Mouse (Mus musculus): ENCODE results near the gene Atp6v0d1. TPM values are rescaled to one million over a fixed set of nuclear protein-coding genes. Genes with fewer than 3 reads are reported as not detected.

Gene Atp6v0d1
- polyA plus RNA-seq (2015; fragmentation: Nextera tagmentation; extraction: Ambion mirVana), result 250 and 273 TPM in 2 replicates

GRCm38 (mm10) chr8:105565952-105566702 lies at the start of gene Atp6v0d1:
Gene Atp6v0d1 (minus strand): TSS chr8:105566047.
- Histone ChIP-seq H3K36me3 (ENCODE audit: control insufficient read depth, insufficient read depth, low read length) (no peaks in the 10 kb centered on the region), H3K27ac (ENCODE audit: low read depth, low read length) (peak within 1 kb of the TSS; percentile 82), H3K27me3 (replicated peaks; ENCODE audit: control insufficient read depth, insufficient read depth, low read length) (no peaks in the 10 kb centered on the region), H3K4me3 (ENCODE audit: low read length) (peak within 1 kb of the TSS; percentile 73), H3K4me1 (ENCODE audit: control insufficient read depth, insufficient read depth, low read depth, low read length) (peaks cover 29% of the 10 kb centered on the region), H3K9me3 (ENCODE audit: control insufficient read depth, low read length) (no peaks in the 10 kb centered on the region), H3K9ac (ENCODE audit: low read depth, low read length) (peak within 1 kb of the TSS; percentile 85), H3K4me2 (ENCODE audit: low read length) (peak within 1 kb of the TSS; percentile 90)
- peak; percentile 98 for ATAC-seq
- WGBS, result 4% methylated on average over 43 of the region's 53 CpGs

DNA sequence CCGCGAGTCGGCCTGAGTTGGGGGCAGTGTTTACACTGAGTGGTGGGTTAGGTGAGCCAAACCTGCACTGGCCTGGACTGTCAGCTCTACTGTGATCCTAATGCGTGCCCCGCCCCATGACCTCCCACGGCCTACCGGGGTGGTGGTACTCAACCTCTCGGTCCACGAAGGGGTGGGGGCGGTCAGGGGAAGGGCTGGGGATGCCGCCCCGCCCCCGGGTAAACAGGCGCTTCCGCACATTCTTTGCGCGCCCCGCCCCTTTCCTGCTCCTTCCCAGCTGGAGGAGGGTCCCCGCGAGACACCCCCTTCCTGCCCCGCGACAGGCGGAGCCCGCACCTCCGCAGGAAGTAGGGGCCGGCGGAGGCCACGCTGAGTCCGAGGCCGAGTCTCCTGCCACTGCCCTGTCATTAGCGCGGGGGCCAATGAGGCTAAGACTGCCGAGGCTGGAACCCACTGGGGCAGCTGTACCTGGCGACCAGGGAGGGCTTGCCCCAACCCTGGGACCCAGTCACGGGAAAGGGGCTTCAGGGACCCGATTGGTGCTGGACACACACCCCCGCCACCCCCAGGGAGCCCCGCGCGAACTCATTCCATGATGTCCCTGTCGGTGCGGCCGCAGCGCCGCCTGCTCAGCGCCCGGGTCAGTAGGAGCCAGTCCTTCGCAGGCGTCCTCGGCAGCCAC lies 48.1 kb upstream of the Atp6v0d1 start:
- Histone ChIP-seq H3K27me3 (replicated peaks; ENCODE audit: control insufficient read depth, insufficient read depth, low read length) (peaks cover 2% of the 10 kb centered on the region; the same call in 1 of the 2 replicates), H3K27ac (ENCODE audit: low read depth, low read length) (no peak overlapping the region), H3K4me2 (ENCODE audit: low read length) (peak overlapping the region; percentile 84), H3K4me3 (ENCODE audit: low read length) (peak overlapping the region; percentile 39), H3K4me1 (ENCODE audit: control insufficient read depth, insufficient read depth, low read depth, low read length) (peaks cover 12% of the 10 kb centered on the region), H3K36me3 (ENCODE audit: control insufficient read depth, insufficient read depth, low read length) (peaks cover 33% of the 10 kb centered on the region), H3K9me3 (ENCODE audit: control insufficient read depth, low read length) (no peaks in the 10 kb centered on the region), H3K9ac (ENCODE audit: low read depth, low read length) (peak overlapping the region; percentile 52)
- WGBS, result 1% methylated on average over 49 of the region's 50 CpGs
- ATAC-seq, result peak; percentile 43

- peak overlapping the region; percentile 19; the same call in 1 of the 2 replicates for H3K4me3 ChIP-seq (ENCODE audit: low read length)
- peaks cover 2% of the 10 kb centered on the region; the same call in 1 of the 2 replicates for H3K27me3 ChIP-seq (replicated peaks; ENCODE audit: control insufficient read depth, insufficient read depth, low read length)
- H3K4me1 ChIP-seq (ENCODE audit: control insufficient read depth, insufficient read depth, low read depth, low read length), result peaks cover 12% of the 10 kb centered on the region
- no peak overlapping the region for H3K27ac ChIP-seq (ENCODE audit: low read depth, low read length)
- H3K9ac ChIP-seq (ENCODE audit: low read depth, low read length), result no peak overlapping the region
- peak; percentile 9; the same call in 1 of the 2 replicates for ATAC-seq
- peaks cover 25% of the 10 kb centered on the region for H3K36me3 ChIP-seq (ENCODE audit: control insufficient read depth, insufficient read depth, low read length)
- no peaks in the 10 kb centered on the region for H3K9me3 ChIP-seq (ENCODE audit: control insufficient read depth, low read length)
- 7% methylated on average over 20 of the region's 20 CpGs for WGBS
- H3K4me2 ChIP-seq (ENCODE audit: low read length), result peak overlapping the region; percentile 84
Observed at GRCm38 (mm10) chr8:105613037-105613436, 47.2 kb upstream of the Atp6v0d1 start.

GRCm38 (mm10) chr8:105611836-105612235 lies 46.0 kb upstream of the Atp6v0d1 start:
- no peak for ATAC-seq
- Histone ChIP-seq H3K36me3 (ENCODE audit: control insufficient read depth, insufficient read depth, low read length) (peaks cover 13% of the 10 kb centered on the region), H3K9me3 (ENCODE audit: control insufficient read depth, low read length) (no peaks in the 10 kb centered on the region), H3K4me1 (ENCODE audit: control insufficient read depth, insufficient read depth, low read depth, low read length) (peaks cover 21% of the 10 kb centered on the region), H3K27me3 (replicated peaks; ENCODE audit: control insufficient read depth, insufficient read depth, low read length) (peaks cover 2% of the 10 kb centered on the region; the same call in 1 of the 2 replicates), H3K4me2 (ENCODE audit: low read length) (no peak overlapping the region), H3K27ac (ENCODE audit: low read depth, low read length) (no peak overlapping the region), H3K9ac (ENCODE audit: low read depth, low read length) (no peak overlapping the region), H3K4me3 (ENCODE audit: low read length) (no peak overlapping the region)
- WGBS, result 83% methylated on average over 9 of the region's 9 CpGs

- ATAC-seq, result no peak
- Histone ChIP-seq H3K4me3 (ENCODE audit: low read length) (no peak overlapping the region), H3K27me3 (replicated peaks; ENCODE audit: control insufficient read depth, insufficient read depth, low read length) (peaks cover 2% of the 10 kb centered on the region; the same call in 1 of the 2 replicates), H3K9me3 (ENCODE audit: control insufficient read depth, low read length) (no peaks in the 10 kb centered on the region), H3K9ac (ENCODE audit: low read depth, low read length) (no peak overlapping the region), H3K27ac (ENCODE audit: low read depth, low read length) (no peak overlapping the region), H3K36me3 (ENCODE audit: control insufficient read depth, insufficient read depth, low read length) (no peaks in the 10 kb centered on the region), H3K4me1 (ENCODE audit: control insufficient read depth, insufficient read depth, low read depth, low read length) (peaks cover 21% of the 10 kb centered on the region), H3K4me2 (ENCODE audit: low read length) (no peak overlapping the region)
- WGBS, result 87% methylated on average over 4 of the region's 4 CpGs
Observed at GRCm38 (mm10) chr8:105609771-105610170, 43.9 kb upstream of the Atp6v0d1 start.

DNA sequence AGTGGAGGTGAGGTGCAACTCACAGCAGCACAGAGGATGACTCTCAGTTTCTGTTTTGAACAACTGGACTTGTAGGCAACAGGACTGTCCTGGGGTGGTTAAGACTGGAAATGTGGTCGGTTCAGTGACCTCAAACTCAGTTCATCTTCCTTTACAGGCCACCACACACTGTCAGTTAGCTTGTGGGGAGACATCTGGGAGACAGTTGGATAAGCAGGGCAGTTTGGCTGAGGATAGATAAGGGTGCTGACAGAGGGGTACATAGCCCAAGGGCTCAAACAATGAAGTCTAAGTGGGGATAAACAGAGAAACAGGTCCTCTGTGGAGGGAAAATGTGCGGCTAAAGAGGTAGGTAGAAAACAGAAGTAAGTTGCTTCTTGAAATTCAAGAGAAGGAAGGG lies 43.5 kb upstream of the Atp6v0d1 start:
- no peak for ATAC-seq
- Histone ChIP-seq H3K4me3 (ENCODE audit: low read length) (no peak overlapping the region), H3K4me1 (ENCODE audit: control insufficient read depth, insufficient read depth, low read depth, low read length) (peaks cover 24% of the 10 kb centered on the region), H3K27me3 (replicated peaks; ENCODE audit: control insufficient read depth, insufficient read depth, low read length) (peaks cover 2% of the 10 kb centered on the region; the same call in 1 of the 2 replicates), H3K9ac (ENCODE audit: low read depth, low read length) (no peak overlapping the region), H3K36me3 (ENCODE audit: control insufficient read depth, insufficient read depth, low read length) (no peaks in the 10 kb centered on the region), H3K9me3 (ENCODE audit: control insufficient read depth, low read length) (no peaks in the 10 kb centered on the region), H3K27ac (ENCODE audit: low read depth, low read length) (no peak overlapping the region), H3K4me2 (ENCODE audit: low read length) (no peak overlapping the region)
- 87% methylated on average over 2 of the region's 2 CpGs for WGBS

DNA sequence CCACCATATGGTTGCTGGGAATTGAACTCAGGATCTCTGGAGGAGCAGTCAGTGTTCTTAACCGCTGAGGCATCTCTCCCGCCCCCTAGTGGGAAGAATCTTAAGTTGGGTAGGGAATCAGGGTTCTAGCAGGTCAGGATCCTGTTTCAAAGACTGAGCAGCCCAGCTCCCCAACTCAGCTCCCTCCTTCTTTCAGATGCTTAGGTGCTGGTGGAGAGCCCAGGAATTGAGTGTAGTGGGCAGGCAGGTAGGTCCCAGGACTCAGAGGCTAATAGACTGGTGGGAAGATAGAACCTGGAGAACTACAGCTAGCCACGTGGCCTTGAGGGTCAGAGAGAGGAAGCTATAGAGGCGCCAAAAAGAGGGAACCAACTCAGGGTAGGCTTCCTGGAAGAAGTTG lies 41.8 kb upstream of the Atp6v0d1 start:
- WGBS, result 31% methylated on average over 4 of the region's 4 CpGs
- no peak overlapping the region for H3K9ac ChIP-seq (ENCODE audit: low read depth, low read length)
- no peak overlapping the region; the same call in 1 of the 2 replicates for H3K4me2 ChIP-seq (ENCODE audit: low read length)

GRCm38 (mm10) chr8:105607062-105607461 lies 41.2 kb upstream of the Atp6v0d1 start:
- WGBS, result 5% methylated on average over 10 of the region's 10 CpGs
- Histone ChIP-seq H3K27me3 (replicated peaks; ENCODE audit: control insufficient read depth, insufficient read depth, low read length) (no peaks in the 10 kb centered on the region), H3K4me2 (ENCODE audit: low read length) (peak overlapping the region; percentile 69), H3K4me3 (ENCODE audit: low read length) (peak overlapping the region; percentile 85), H3K9me3 (ENCODE audit: control insufficient read depth, low read length) (no peaks in the 10 kb centered on the region), H3K4me1 (ENCODE audit: control insufficient read depth, insufficient read depth, low read depth, low read length) (peaks cover 14% of the 10 kb centered on the region), H3K36me3 (ENCODE audit: control insufficient read depth, insufficient read depth, low read length) (no peaks in the 10 kb centered on the region), H3K27ac (ENCODE audit: low read depth, low read length) (peak overlapping the region; percentile 93), H3K9ac (ENCODE audit: low read depth, low read length) (peak overlapping the region; percentile 96)
- no peak for ATAC-seq

More for the DNA sequence above, 41.8 kb upstream of the Atp6v0d1 start:
- Histone ChIP-seq H3K9me3 (ENCODE audit: control insufficient read depth, low read length) (no peaks in the 10 kb centered on the region), H3K36me3 (ENCODE audit: control insufficient read depth, insufficient read depth, low read length) (no peaks in the 10 kb centered on the region), H3K27ac (ENCODE audit: low read depth, low read length) (no peak overlapping the region), H3K27me3 (replicated peaks; ENCODE audit: control insufficient read depth, insufficient read depth, low read length) (peaks cover 2% of the 10 kb centered on the region; the same call in 1 of the 2 replicates), H3K4me1 (ENCODE audit: control insufficient read depth, insufficient read depth, low read depth, low read length) (peaks cover 14% of the 10 kb centered on the region), H3K4me3 (ENCODE audit: low read length) (no peak overlapping the region)
- no peak for ATAC-seq

All from hindbrain, embryonic 16.5 days (tissue).